8 mouse cellular contexts compared by ENCODE assay signal in genomic region chr13:91370886-91371595, GRCm38 (mm10).
A peak's percentile ranks its signal among the peaks of the same experiment; 100 is the strongest.
DNase-seq lines count a peak whose midpoint lies in the region; ATAC-seq and TF ChIP-seq lines count a peak whose summit lies in the region.

No protein-coding gene starts in this region.

- TF ChIP-seq RAD21 in MEL (IDR thresholded peaks at IDR 0.05; ENCODE audit: low read depth, low read length), result no peak; the same call in 1 of the 2 replicates

- TF ChIP-seq CTCF in MEL (IDR thresholded peaks at IDR 0.05 in 2 of 3, conservative IDR thresholded peaks at IDR 0.05 in 1 of 3; ENCODE audit: control insufficient read depth in 1 of 3, insufficient read depth in 1 of 3, low read depth in 2 of 3, low read length in 3 of 3, poor library complexity in 1 of 3, severe bottlenecking in 1 of 3), result no peak
- no peak for TF ChIP-seq CTCF in cerebellum, adult 2 months (IDR thresholded peaks at IDR 0.05; ENCODE audit: borderline replicate concordance, insufficient read depth, low read depth, low read length)
- no peak; the same call in none of the 2 replicates for TF ChIP-seq CTCF in forebrain, postnatal 0 days (IDR thresholded peaks at IDR 0.05; ENCODE audit: low read depth)

- 2% methylated on average over 28 of the region's 28 CpGs for WGBS in cerebellum, adult 2 months
- whole genome bisulfite sequencing in forebrain, postnatal 0 days, result 3% methylated on average over 28 of the region's 28 CpGs
- under 1% methylated on average over 27 of the region's 28 CpGs for WGBS in lung, embryonic 15.5 days

- peaks cover 2 to 11% of the 10 kb centered on the region in 2 experiments; a peak in 3 of 4 replicates for H3K4me1 ChIP-seq in MEL (ENCODE audit: control insufficient read depth in 1 of 2, insufficient read depth in 2 of 2, low read length in 2 of 2)
- H3K4me1 ChIP-seq in cerebellum, adult 2 months (ENCODE audit: control insufficient read depth, insufficient read depth, low read length), result peaks cover 5% of the 10 kb centered on the region
- peaks cover 30% of the 10 kb centered on the region for H3K4me1 ChIP-seq in forebrain, postnatal 0 days (ENCODE audit: insufficient read depth)
- peaks cover 46% of the 10 kb centered on the region for H3K4me1 ChIP-seq in lung, embryonic 15.5 days

- peaks cover 0 to 7% of the 10 kb centered on the region in 2 experiments; a peak in 2 of 4 replicates for H3K36me3 ChIP-seq in MEL (ENCODE audit: control insufficient read depth in 1 of 2, insufficient read depth in 2 of 2, low read length in 2 of 2)
- H3K36me3 ChIP-seq in forebrain, postnatal 0 days (ENCODE audit: insufficient read depth), result no peaks in the 10 kb centered on the region
- no peaks in the 10 kb centered on the region for H3K36me3 ChIP-seq in lung, embryonic 15.5 days

- H3K9ac ChIP-seq in MEL (ENCODE audit: control insufficient read depth, low read depth, low read length, poor library complexity, severe bottlenecking), result peak overlapping the region; percentile 73
- H3K9ac ChIP-seq in forebrain, postnatal 0 days, result peak overlapping the region; percentile 44
- H3K9ac ChIP-seq in lung, embryonic 15.5 days, result peak overlapping the region; percentile 60

- peak; percentile 97 for ATAC-seq in forebrain, postnatal 0 days
- ATAC-seq in lung, embryonic 15.5 days (ENCODE audit: borderline replicate concordance, extremely low read depth, low FRiP score, low TSS enrichment), result peak; percentile 94

- H3K4me3 ChIP-seq in MEL (ENCODE audit: control insufficient read depth in 1 of 2, insufficient read depth in 1 of 2, low read depth in 2 of 2, low read length in 2 of 2), result peak overlapping the region; percentile 65 to 76
- H3K4me3 ChIP-seq in cerebellum, adult 2 months (replicated peaks; ENCODE audit: insufficient read depth, low read depth, low read length), result peak overlapping the region; percentile 45
- H3K4me3 ChIP-seq in forebrain, postnatal 0 days (ENCODE audit: low read depth, low read length), result peak overlapping the region; percentile 17
- peak overlapping the region; percentile 38 for H3K4me3 ChIP-seq in lung, embryonic 15.5 days

- H3K4me2 ChIP-seq in forebrain, postnatal 0 days (ENCODE audit: low read depth), result peak overlapping the region; percentile 69
- peak overlapping the region; percentile 74 for H3K4me2 ChIP-seq in lung, embryonic 15.5 days

- no peaks in the 10 kb centered on the region for H3K9me3 ChIP-seq in MEL (replicated peaks; ENCODE audit: insufficient read depth, low read length)
- no peaks in the 10 kb centered on the region for H3K9me3 ChIP-seq in forebrain, postnatal 0 days (ENCODE audit: low read length)
- H3K9me3 ChIP-seq in lung, embryonic 15.5 days, result no peaks in the 10 kb centered on the region

- DNase-seq in MEL (ENCODE audit: low read depth, low spot score), result peak; percentile 91
- peak; percentile 80 to 81 for DNase-seq in cerebellum, adult 2 months
- DNase-seq in forebrain, postnatal 0 days, result peak; percentile 98
- DNase-seq in heart, postnatal 4 days, result peak; percentile 98
- peak; percentile 94 to 95 for DNase-seq in layer of hippocampus, adult 8-10 months (ENCODE audit: low spot score in 2 of 2)
- peak; percentile 88 for DNase-seq in ovary, adult 18-20 months (ENCODE audit: low spot score)
- DNase-seq in thymus, postnatal 0 days (ENCODE audit: low spot score), result peak; percentile 98

- peaks cover 2% of the 10 kb centered on the region; the same call in 1 of the 2 replicates for H3K79me2 ChIP-seq in MEL (ENCODE audit: control insufficient read depth, insufficient read depth, low read length, poor library complexity)

- peak; percentile 39 to 72 for TF ChIP-seq POLR2A in MEL (IDR thresholded peaks at IDR 0.05; ENCODE audit: control insufficient read depth in 1 of 2, insufficient read depth in 1 of 2, low read depth in 1 of 2, low read length in 2 of 2, poor library complexity in 1 of 2)
- no peak for TF ChIP-seq POLR2A in cerebellum, adult 2 months (IDR thresholded peaks at IDR 0.05; ENCODE audit: borderline replicate concordance, insufficient read depth, low read length)

- peak overlapping the region; percentile 77 for H3K27ac ChIP-seq in MEL (ENCODE audit: control insufficient read depth, low read depth, low read length)
- H3K27ac ChIP-seq in cerebellum, adult 2 months (ENCODE audit: insufficient read depth, low read length), result peak overlapping the region; percentile 69; the same call in 1 of the 2 replicates
- H3K27ac ChIP-seq in forebrain, postnatal 0 days (ENCODE audit: low read depth, low read length), result peak overlapping the region; percentile 84
- H3K27ac ChIP-seq in lung, embryonic 15.5 days, result peak overlapping the region; percentile 99

- TF ChIP-seq EP300 in MEL (IDR thresholded peaks at IDR 0.05; ENCODE audit: low read depth in 1 of 2, low read length in 2 of 2), result peak in 1 of 2 experiments; percentile 38; a peak in 2 of 4 replicates

- H3K27me3 ChIP-seq in MEL (ENCODE audit: control insufficient read depth in 1 of 2, insufficient read depth in 2 of 2, low read length in 2 of 2), result no peaks in the 10 kb centered on the region
- H3K27me3 ChIP-seq in cerebellum, adult 2 months (ENCODE audit: control insufficient read depth, insufficient read depth, low read length), result no peaks in the 10 kb centered on the region
- H3K27me3 ChIP-seq in forebrain, postnatal 0 days (ENCODE audit: insufficient read depth, low read length), result no peaks in the 10 kb centered on the region
- H3K27me3 ChIP-seq in lung, embryonic 15.5 days, result no peaks in the 10 kb centered on the region

TF ChIP-seq in MEL, 35 proteins besides CTCF, POLR2A, EP300 and RAD21:
- TF ChIP-seq MEF2A (IDR thresholded peaks at IDR 0.05; ENCODE audit: extremely low read depth, insufficient replicate concordance, low read depth, low read length, poor library complexity, severe bottlenecking) (no peak), UBTF (IDR thresholded peaks at IDR 0.05; ENCODE audit: borderline replicate concordance, insufficient read depth, low read depth, low read length) (no peak), CHD1 (IDR thresholded peaks at IDR 0.05; ENCODE audit: low read depth, low read length) (peak; percentile 80; the same call in 1 of the 2 replicates), TBP (IDR thresholded peaks at IDR 0.05; ENCODE audit: low read depth, low read length) (peak; percentile 58), ZNF384 (IDR thresholded peaks at IDR 0.05; ENCODE audit: low read depth, low read length) (peak; percentile 30; the same call in 1 of the 2 replicates), MAX (IDR thresholded peaks at IDR 0.05; ENCODE audit: low read length) (peak; percentile 72), ZC3H11A (IDR thresholded peaks at IDR 0.05; ENCODE audit: low read depth, low read length) (no peak), ZMIZ1 (IDR thresholded peaks at IDR 0.05; ENCODE audit: low read depth, low read length) (peak; percentile 8; the same call in 1 of the 2 replicates), MXI1 (IDR thresholded peaks at IDR 0.05; ENCODE audit: low read depth, low read length) (peak; percentile 56; the same call in 1 of the 2 replicates), TCF12 (IDR thresholded peaks at IDR 0.05; ENCODE audit: low read depth, low read length) (no peak), SMC3 (IDR thresholded peaks at IDR 0.05; ENCODE audit: low read depth, low read length) (peak; percentile 13), ETS1 (IDR thresholded peaks at IDR 0.05; ENCODE audit: low read depth, low read length) (peak; percentile 85), NELFE (IDR thresholded peaks at IDR 0.05; ENCODE audit: low read depth, low read length) (peak; percentile 53; the same call in 1 of the 2 replicates), RCOR1 (IDR thresholded peaks at IDR 0.05; ENCODE audit: low read depth, low read length) (no peak; the same call in 1 of the 2 replicates), SIN3A (IDR thresholded peaks at IDR 0.05; ENCODE audit: low read length) (peak; percentile 98), ZKSCAN1 (IDR thresholded peaks at IDR 0.05; ENCODE audit: low read depth, low read length) (peak; percentile 57; the same call in 1 of the 2 replicates), ELF1 (IDR thresholded peaks at IDR 0.05; ENCODE audit: low read depth, low read length) (peak; percentile 88), KAT2A (conservative IDR thresholded peaks at IDR 0.05; ENCODE audit: low read depth, low read length) (peak; percentile 25; the same call in 1 of the 2 replicates), JUND (IDR thresholded peaks at IDR 0.05; ENCODE audit: low read depth, low read length) (no peak), HCFC1 (IDR thresholded peaks at IDR 0.05; ENCODE audit: low read depth, low read length) (peak; percentile 49)

Comparison
In these comparisons a context has a peak if more than half of its experiments do, and no peak if none do; other contexts are left out.
1. Peak in every context shown above with its lines: DNase-seq, ATAC-seq, H3K4me3 ChIP-seq and H3K27ac ChIP-seq.
2. H3K4me3 ChIP-seq: peak in every context shown above with its lines; median percentile 70 in MEL; 45 in cerebellum, adult 2 months; 38 in lung, embryonic 15.5 days; 17 in forebrain, postnatal 0 days.